Mouse (Mus musculus): Measurements from ENCODE around the gene Rhox3a. TPM values are rescaled to one million over a fixed set of nuclear protein-coding genes. Genes with fewer than 3 reads are reported as not detected.
"Not testable (repeated sequence)": the region's sequence is repeated elsewhere in the genome, so short reads cannot be mapped to it uniquely, and the experiment has no call there.

Rhox3a gene
- total RNA-seq (2021), result not detected
- polyA plus RNA-seq (2012; rRNA removed), result not detected in 2 replicates
- long read RNA-seq, result 0 reads

DNA sequence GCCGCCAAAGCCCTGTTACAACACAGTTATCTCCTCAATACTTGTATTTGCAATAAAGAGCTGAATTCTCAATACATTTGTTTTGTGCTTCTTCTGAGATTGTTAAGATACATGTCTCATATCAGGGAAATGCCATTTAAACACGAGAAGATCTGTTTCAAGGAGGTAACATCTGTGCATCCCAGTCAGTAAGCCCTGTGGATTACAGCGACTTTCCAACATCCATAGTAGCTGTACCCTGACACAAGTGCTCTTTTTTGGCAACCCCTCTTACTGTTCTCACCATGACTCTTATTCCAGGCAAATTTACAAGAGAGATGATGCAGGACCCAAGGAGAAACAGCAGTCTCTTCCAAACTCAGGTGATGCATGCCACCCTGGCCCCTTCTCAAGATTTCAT lies at the start of gene Rhox3a:
Rhox3a (plus strand) TSS at position 301 of the 400 bp plus-strand sequence.
- not testable (repeated sequence) for DNase-seq

GRCm38 (mm10) chrX:37210941-37211340 lies 38.8 kb upstream of the Rhox3a start, which contains the start of gene Gm9:
Gene Gm9, minus strand, starts transcription at chrX:37211041.
- no peak for DNase-seq

DNA sequence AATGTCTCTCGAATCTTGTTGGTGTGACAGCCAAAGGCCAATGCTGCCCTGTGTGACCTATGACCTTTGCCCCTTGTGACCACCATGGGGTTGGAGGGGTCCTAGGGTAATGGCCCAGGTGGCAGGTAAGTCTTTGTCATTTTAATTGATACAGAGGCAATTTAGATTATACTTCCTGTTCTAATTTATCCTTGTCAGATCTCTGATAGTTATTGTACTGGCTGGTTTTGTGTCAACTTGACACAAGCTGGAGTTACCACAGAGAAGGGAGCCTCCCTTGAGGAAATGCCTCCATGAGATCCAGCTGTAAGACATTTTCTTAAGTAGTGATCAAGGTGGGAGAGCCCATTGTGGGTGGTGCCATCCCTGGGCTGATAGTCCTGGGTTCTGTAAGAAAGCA lies 27.6 kb upstream of the Rhox3a start, which contains the start of gene Rhox1:
Rhox1 (minus strand) TSS at position 101 of the 400 bp plus-strand sequence.
- DNase-seq, result not testable (repeated sequence)

- not testable (repeated sequence) for DNase-seq
These were observed 5.0 kb upstream of the Rhox3a start, which contains the start of gene Rhox2a for GRCm38 (mm10) chrX:37244676-37245075. Gene Rhox2a, plus strand, starts transcription at chrX:37244976.

GRCm38 (mm10) chrX:37265038-37265437 lies 15.3 kb downstream of the Rhox3a start, which contains the start of gene Rhox4a:
Gene Rhox4a, plus strand, starts transcription at chrX:37265338.
- not testable (repeated sequence) for DNase-seq

Other genes with a start within 250 kb of the Rhox3a start
- 1 to 10 TPM in 1 of 2 experiments, under 1 TPM in 1; 0.17 to 1.8 TPM for gene Sowahd, start 201.1 kb upstream of the Rhox3a start, total RNA-seq (2021)
- 0.13 and 0.46 TPM in 2 replicates for gene Sowahd, start 201.1 kb upstream of the Rhox3a start, polyA plus RNA-seq (2012; rRNA removed)
- 100 to 1,000 TPM; 544 to 632 TPM for gene Rpl39, start 164.5 kb upstream of the Rhox3a start, total RNA-seq (2021)
- 3.7 and 4.4 TPM in 2 replicates for gene Rpl39, start 164.5 kb upstream of the Rhox3a start, polyA plus RNA-seq (2012; rRNA removed)
- 10 to 100 TPM; 14.6 to 15.2 TPM for gene Upf3b, start 139.6 kb upstream of the Rhox3a start, total RNA-seq (2021)
- gene Upf3b, start 139.6 kb upstream of the Rhox3a start, polyA plus RNA-seq (2012; rRNA removed), result 0.67 and 0.71 TPM in 2 replicates
- 10 to 100 TPM; 14.8 to 15.4 TPM for gene Nkap, start 123.1 kb upstream of the Rhox3a start, total RNA-seq (2021)
- gene Nkap, start 123.1 kb upstream of the Rhox3a start, polyA plus RNA-seq (2012; rRNA removed), result 2.4 and 3.3 TPM in 2 replicates
- not detected for gene Akap14, start 81.1 kb upstream of the Rhox3a start, total RNA-seq (2021)
- not detected in 2 replicates for gene Akap14, start 81.1 kb upstream of the Rhox3a start, polyA plus RNA-seq (2012; rRNA removed)
- 100 to 1,000 TPM; 364 to 574 TPM for gene Ndufa1, start 58.8 kb upstream of the Rhox3a start, total RNA-seq (2021)
- 83.7 and 84.5 TPM in 2 replicates for gene Ndufa1, start 58.8 kb upstream of the Rhox3a start, polyA plus RNA-seq (2012; rRNA removed)
- 1 to 10 TPM; 3.1 to 5.3 TPM for gene Rnf113a1, start 58.7 kb upstream of the Rhox3a start, total RNA-seq (2021)
- gene Rnf113a1, start 58.7 kb upstream of the Rhox3a start, polyA plus RNA-seq (2012; rRNA removed), result 1.4 and 1.8 TPM in 2 replicates
- gene Gm9, start 38.9 kb upstream of the Rhox3a start, total RNA-seq (2021), result not detected
- gene Gm9, start 38.9 kb upstream of the Rhox3a start, polyA plus RNA-seq (2012; rRNA removed), result not detected in 2 replicates
- not detected for gene Rhox1, start 27.7 kb upstream of the Rhox3a start, total RNA-seq (2021)
- gene Rhox1, start 27.7 kb upstream of the Rhox3a start, polyA plus RNA-seq (2012; rRNA removed), result not detected in 2 replicates
- not detected for gene Rhox2a, start 4.9 kb upstream of the Rhox3a start, total RNA-seq (2021)
- not detected in 2 replicates for gene Rhox2a, start 4.9 kb upstream of the Rhox3a start, polyA plus RNA-seq (2012; rRNA removed)
- not detected for gene Rhox4a, start 15.4 kb downstream of the Rhox3a start, total RNA-seq (2021)
- gene Rhox4a, start 15.4 kb downstream of the Rhox3a start, polyA plus RNA-seq (2012; rRNA removed), result not detected in 2 replicates
- not detected for gene Rhox3a2, start 130.1 kb downstream of the Rhox3a start, total RNA-seq (2021)
- not detected in 2 replicates for gene Rhox3a2, start 130.1 kb downstream of the Rhox3a start, polyA plus RNA-seq (2012; rRNA removed)
- not detected for gene Rhox4a2, start 140.9 kb downstream of the Rhox3a start, total RNA-seq (2021)
- gene Rhox4a2, start 140.9 kb downstream of the Rhox3a start, polyA plus RNA-seq (2012; rRNA removed), result not detected in 2 replicates
- not detected for gene Rhox2b, start 162.1 kb downstream of the Rhox3a start, total RNA-seq (2021)
- not detected in 2 replicates for gene Rhox2b, start 162.1 kb downstream of the Rhox3a start, polyA plus RNA-seq (2012; rRNA removed)
- gene Rhox4b, start 182.6 kb downstream of the Rhox3a start, total RNA-seq (2021), result not detected
- not detected in 2 replicates for gene Rhox4b, start 182.6 kb downstream of the Rhox3a start, polyA plus RNA-seq (2012; rRNA removed)
- gene Rhox2c, start 203.8 kb downstream of the Rhox3a start, total RNA-seq (2021), result not detected
- not detected in 2 replicates for gene Rhox2c, start 203.8 kb downstream of the Rhox3a start, polyA plus RNA-seq (2012; rRNA removed)
- not detected for gene Rhox3c, start 208.7 kb downstream of the Rhox3a start, total RNA-seq (2021)
- gene Rhox3c, start 208.7 kb downstream of the Rhox3a start, polyA plus RNA-seq (2012; rRNA removed), result not detected in 2 replicates
- not detected for gene Rhox4c, start 230.4 kb downstream of the Rhox3a start, total RNA-seq (2021)
- gene Rhox4c, start 230.4 kb downstream of the Rhox3a start, polyA plus RNA-seq (2012; rRNA removed), result not detected in 2 replicates
- gene Rhox2d, start 243.5 kb downstream of the Rhox3a start, total RNA-seq (2021), result not detected
- not detected in 2 replicates for gene Rhox2d, start 243.5 kb downstream of the Rhox3a start, polyA plus RNA-seq (2012; rRNA removed)

All from adrenal gland, adult 2 months (tissue).